Mouse (Mus musculus): ENCODE results near the gene Ripor3.

- TF ChIP-seq CTCF (IDR thresholded peaks at IDR 0.05) (no peak), EP300 (IDR thresholded peaks at IDR 0.05) (peak; percentile 70)
Measured at GRCm38 (mm10) chr2:167972809-167973208, 37.6 kb downstream of the Ripor3 start.

Measured in lung, postnatal 0 days (tissue).